Mouse (Mus musculus) forebrain, embryonic 16.5 days (tissue): Measurements from ENCODE around the gene Tspan32. TPM values are rescaled to one million over a fixed set of nuclear protein-coding genes. Genes with fewer than 3 reads are reported as not detected.

Experiments used
- ATAC-seq: fragments of 200-750 bp; cut with Nextera tagmentation; 2 replicates; pipeline ENCODE4 v1.8.0; 2017; ENCODE audit warnings: mild to moderate bottlenecking, moderate library complexity
- H3K27ac ChIP-seq: fragments of 300-500 bp; sonication (generic); 2 replicates; pipeline ENCODE4 v1.5.1; 2014; ENCODE audit warnings: low read length, control low read depth
- H3K27me3 ChIP-seq: fragments of 300-500 bp; sonication (generic); replicated peaks from 2 replicates; pipeline ENCODE4 v1.6.1; 2014; ENCODE audit warnings: low read length; ENCODE audit not compliant: control insufficient read depth, insufficient read depth
- H3K36me3 ChIP-seq: fragments of 300-500 bp; sonication (generic); 2 replicates; pipeline ENCODE4 v1.6.1; 2014; ENCODE audit not compliant: control insufficient read depth, insufficient read depth
- H3K4me1 ChIP-seq: fragments of 300-500 bp; sonication (generic); replicated peaks from 2 replicates; pipeline ENCODE4 v1.6.1; 2014; ENCODE audit warnings: low read length; ENCODE audit not compliant: control insufficient read depth, insufficient read depth
- H3K4me2 ChIP-seq: fragments of 300-500 bp; sonication (generic); 2 replicates; pipeline ENCODE4 v1.6.1; 2014; ENCODE audit warnings: mild to moderate bottlenecking, low read length, control low read depth
- H3K4me3 ChIP-seq: fragments of 300-500 bp; sonication (generic); replicated peaks from 2 replicates; pipeline ENCODE4 v1.5.1; 2014; ENCODE audit warnings: mild to moderate bottlenecking, low read length, control low read depth
- H3K9ac ChIP-seq: fragments of 300-500 bp; sonication (generic); replicated peaks from 2 replicates; pipeline ENCODE4 v1.6.1; 2014; ENCODE audit warnings: low read depth, low read length, control low read depth
- H3K9me3 ChIP-seq: fragments of 300-500 bp; sonication (generic); 2 replicates; pipeline ENCODE4 v1.6.1; 2016; ENCODE audit warnings: low read length; ENCODE audit not compliant: control insufficient read depth
- WGBS: fragments of 180-500 bp; shearing (Covaris S2); extraction: QIAGEN DNeasy Blood & Tissue Kit; methylation state at CpG from one replicate; pipeline ENCODE4 v1.1.7; 2014; 5-methylcytosine and 5-hydroxymethylcytosine counted together
- polyA plus RNA-seq: library from polyadenylated mRNA; unstranded; fragments of >200 nt; fragmentation: Nextera tagmentation; extraction: Ambion mirVana; gene quantifications from 2 replicates; pipeline ENCODE4 v1.2.1, GENCODE M21; 2015

Gene Tspan32
- polyA plus RNA-seq, 1 experiment from 2014 or later: 0.32 TPM

- 49% methylated on average over 13 of the region's 13 CpGs for WGBS
- no peaks in the 10 kb centered on the region for H3K27me3 ChIP-seq
- H3K27ac ChIP-seq: peak overlapping the region; percentile 90
- ATAC-seq: no peak; the same call in 1 of the 2 replicates
- H3K4me3 ChIP-seq: peak overlapping the region; percentile 94
- H3K4me2 ChIP-seq: peak overlapping the region; percentile 60
- peaks cover 24% of the 10 kb centered on the region for H3K4me1 ChIP-seq
- no peaks in the 10 kb centered on the region for H3K9me3 ChIP-seq
- H3K36me3 ChIP-seq: peaks cover 22% of the 10 kb centered on the region
- peak overlapping the region; percentile 59 for H3K9ac ChIP-seq
Observed at GRCm38 (mm10) chr7:143068316-143068881, 63.6 kb downstream of the Tspan32 start.

GRCm38 (mm10) chr7:143068882-143069591 lies 64.2 kb downstream of the Tspan32 start, which contains the start of gene Tssc4:
TSS of gene Tssc4 (plus strand) at chr7:143069249.
- Histone ChIP-seq H3K4me3 (peak within 1 kb of the TSS; percentile 94), H3K27me3 (no peaks in the 10 kb centered on the region), H3K9ac (peak within 1 kb of the TSS; percentile 83), H3K27ac (peak within 1 kb of the TSS; percentile 90), H3K9me3 (no peaks in the 10 kb centered on the region), H3K4me1 (peaks cover 24% of the 10 kb centered on the region), H3K36me3 (peaks cover 16% of the 10 kb centered on the region), H3K4me2 (peak within 1 kb of the TSS; percentile 99)
- WGBS: under 1% methylated on average over 51 of the region's 51 CpGs
- ATAC-seq: peak; percentile 98

Other genes starting within 250 kb of the Tspan32 start
- gene Th, start 73.9 kb upstream of the Tspan32 start, polyA plus RNA-seq: 6.4 TPM in 2 replicates
- 0.40 and 0.98 TPM in 2 replicates for gene Ascl2, start 35.8 kb upstream of the Tspan32 start, polyA plus RNA-seq
- gene Cd81, start 47.7 kb downstream of the Tspan32 start, polyA plus RNA-seq: 319 and 342 TPM in 2 replicates
- 99.7 and 109 TPM in 2 replicates for gene Tssc4, start 64.2 kb downstream of the Tspan32 start, polyA plus RNA-seq
- gene Trpm5, start 89.6 kb downstream of the Tspan32 start, polyA plus RNA-seq: 1.1 and 1.2 TPM in 2 replicates
- gene Kcnq1, start 101.3 kb downstream of the Tspan32 start, polyA plus RNA-seq: 1.0 and 1.1 TPM in 2 replicates